Mouse (Mus musculus) heart, embryonic 11.5 days (tissue): ENCODE data around the gene Ftsj3. TPM values are rescaled to one million over a fixed set of nuclear protein-coding genes. Genes with fewer than 3 reads are reported as not detected.
A peak's percentile ranks its signal among the peaks of the same experiment; 100 is the strongest.

ENCODE experiments used
- ATAC-seq: fragments of 200-750 bp; cut with Nextera tagmentation; replicated peaks from 2 replicates; pipeline ENCODE4 v1.8.0; 2017; ENCODE audit warnings: moderate library complexity; ENCODE audit not compliant: insufficient number of reproducible peaks, low FRiP score, low TSS enrichment
- H3K27ac ChIP-seq: fragments of 300-500 bp; sonication (generic); 2 replicates; pipeline ENCODE4 v1.5.1; 2014; ENCODE audit warnings: mild to moderate bottlenecking, low read depth, low read length
- H3K27me3 ChIP-seq: fragments of 300-500 bp; sonication (generic); 2 replicates; pipeline ENCODE4 v1.6.1; 2014; ENCODE audit warnings: mild to moderate bottlenecking, low read length, mixed read lengths; ENCODE audit not compliant: control insufficient read depth, insufficient read depth
- H3K36me3 ChIP-seq: fragments of 300-500 bp; sonication (generic); 2 replicates; pipeline ENCODE4 v1.6.1; 2014; ENCODE audit warnings: mild to moderate bottlenecking, low read length, moderate library complexity, mixed read lengths; ENCODE audit not compliant: control insufficient read depth, insufficient read depth
- H3K4me1 ChIP-seq: fragments of 300-500 bp; sonication (generic); 2 replicates; pipeline ENCODE4 v1.6.1; 2014; ENCODE audit warnings: low read length; ENCODE audit not compliant: control insufficient read depth, insufficient read depth
- H3K4me2 ChIP-seq: fragments of 300-500 bp; sonication (generic); 2 replicates; pipeline ENCODE4 v1.6.1; 2014; ENCODE audit warnings: mild to moderate bottlenecking, moderate library complexity
- H3K4me3 ChIP-seq: fragments of 300-500 bp; sonication (generic); 2 replicates; pipeline ENCODE4 v1.5.1; 2014; ENCODE audit warnings: low read depth, low read length
- H3K9ac ChIP-seq: fragments of 300-500 bp; sonication (generic); 2 replicates; pipeline ENCODE4 v1.6.1; 2014; ENCODE audit warnings: mild to moderate bottlenecking, low read depth, low read length, moderate library complexity
- H3K9me3 ChIP-seq: fragments of 300-500 bp; sonication (generic); replicated peaks from 2 replicates; pipeline ENCODE4 v1.6.1; 2016; ENCODE audit warnings: low read length; ENCODE audit not compliant: control insufficient read depth
- WGBS: fragments of 180-500 bp; shearing (Covaris S2); extraction: QIAGEN DNeasy Blood & Tissue Kit; methylation state at CpG from one replicate; pipeline ENCODE4 v1.1.7; 2014; ENCODE audit not compliant: insufficient replicate concordance; 5-methylcytosine and 5-hydroxymethylcytosine counted together
- polyA plus RNA-seq: library from polyadenylated mRNA; unstranded; fragments of >200 nt; fragmentation: Nextera tagmentation; extraction: Ambion mirVana; gene quantifications from 2 replicates; pipeline ENCODE4 v1.2.1, GENCODE M21; 2014

Ftsj3 gene
- polyA plus RNA-seq, 1 experiment from 2014 or later = 45.2 TPM

- no peaks in the 10 kb centered on the region for H3K36me3 ChIP-seq
- H3K4me3 ChIP-seq = no peak overlapping the region
- no peaks in the 10 kb centered on the region for H3K27me3 ChIP-seq
- 75% methylated on average over 7 of the region's 7 CpGs for WGBS
- H3K9me3 ChIP-seq = no peaks in the 10 kb centered on the region
- H3K4me1 ChIP-seq = peaks cover 3% of the 10 kb centered on the region; the same call in 1 of the 2 replicates
- no peak overlapping the region for H3K27ac ChIP-seq
- ATAC-seq = no peak
- H3K4me2 ChIP-seq = no peak overlapping the region
- no peak overlapping the region for H3K9ac ChIP-seq
These were observed 30.3 kb upstream of the Ftsj3 start for GRCm38 (mm10) chr11:106286206-106286605.

- Histone ChIP-seq H3K4me1 (no peaks in the 10 kb centered on the region), H3K27ac (no peak overlapping the region), H3K36me3 (no peaks in the 10 kb centered on the region), H3K9me3 (no peaks in the 10 kb centered on the region), H3K4me2 (no peak overlapping the region), H3K27me3 (no peaks in the 10 kb centered on the region), H3K4me3 (no peak overlapping the region), H3K9ac (no peak overlapping the region)
- no peak for ATAC-seq
- WGBS = 65% methylated on average over 8 of the region's 8 CpGs
These were observed 28.2 kb upstream of the Ftsj3 start for GRCm38 (mm10) chr11:106284126-106284525.

- Histone ChIP-seq H3K9ac (no peak overlapping the region), H3K27me3 (no peaks in the 10 kb centered on the region), H3K4me3 (no peak overlapping the region), H3K27ac (no peak overlapping the region), H3K4me1 (no peaks in the 10 kb centered on the region), H3K36me3 (no peaks in the 10 kb centered on the region), H3K9me3 (no peaks in the 10 kb centered on the region), H3K4me2 (no peak overlapping the region)
- 74% methylated on average over 4 of the region's 4 CpGs for WGBS
- no peak for ATAC-seq
These were observed 27.5 kb upstream of the Ftsj3 start for GRCm38 (mm10) chr11:106283371-106283770.

- Histone ChIP-seq H3K27me3 (no peaks in the 10 kb centered on the region), H3K27ac (no peak overlapping the region), H3K9ac (no peak overlapping the region), H3K4me3 (no peak overlapping the region), H3K36me3 (no peaks in the 10 kb centered on the region), H3K9me3 (no peaks in the 10 kb centered on the region), H3K4me1 (no peaks in the 10 kb centered on the region), H3K4me2 (no peak overlapping the region)
- ATAC-seq = no peak
- WGBS = 81% methylated on average over 6 of the region's 6 CpGs
These were observed 26.6 kb upstream of the Ftsj3 start for GRCm38 (mm10) chr11:106282452-106282851.

- Histone ChIP-seq H3K9me3 (no peaks in the 10 kb centered on the region), H3K27me3 (no peaks in the 10 kb centered on the region), H3K36me3 (no peaks in the 10 kb centered on the region), H3K27ac (no peak within 1 kb of the TSS), H3K4me2 (peak within 1 kb of the TSS; percentile 17), H3K4me1 (peaks cover 10% of the 10 kb centered on the region), H3K4me3 (no peak within 1 kb of the TSS), H3K9ac (no peak within 1 kb of the TSS)
- 0 out of 2 replicates have a peak, but pooled peaks have one; percentile 31 for ATAC-seq
- WGBS = 6% methylated on average over 25 of the region's 25 CpGs
These were observed 20.6 kb upstream of the Ftsj3 start, which contains the start of gene Tcam1 for GRCm38 (mm10) chr11:106276454-106276853. TSS of gene Tcam1 (plus strand) at chr11:106276672.

GRCm38 (mm10) chr11:106274971-106275411 lies 19.1 kb upstream of the Ftsj3 start:
- WGBS = 80% methylated on average over 7 of the region's 7 CpGs
- no peaks in the 10 kb centered on the region; the same call in 1 of the 2 replicates for H3K36me3 ChIP-seq
- H3K9ac ChIP-seq = no peak overlapping the region
- H3K27me3 ChIP-seq = no peaks in the 10 kb centered on the region
- no peak overlapping the region for H3K4me2 ChIP-seq
- H3K4me1 ChIP-seq = peaks cover 16% of the 10 kb centered on the region
- no peak overlapping the region for H3K4me3 ChIP-seq
- ATAC-seq = no peak
- no peaks in the 10 kb centered on the region for H3K9me3 ChIP-seq
- H3K27ac ChIP-seq = no peak overlapping the region

- Histone ChIP-seq H3K4me3 (no peak overlapping the region), H3K4me2 (no peak overlapping the region), H3K9me3 (no peaks in the 10 kb centered on the region), H3K27me3 (no peaks in the 10 kb centered on the region), H3K27ac (no peak overlapping the region), H3K36me3 (no peaks in the 10 kb centered on the region; the same call in 1 of the 2 replicates), H3K9ac (no peak overlapping the region), H3K4me1 (peaks cover 16% of the 10 kb centered on the region)
- WGBS = 79% methylated on average over 1 of the region's 1 CpGs
- no peak for ATAC-seq
These were observed 18.5 kb upstream of the Ftsj3 start for GRCm38 (mm10) chr11:106274374-106274773.

- Histone ChIP-seq H3K4me1 (peaks cover 22% of the 10 kb centered on the region), H3K4me3 (no peak overlapping the region; the same call in 1 of the 2 replicates)
- 90% methylated on average over 6 of the region's 6 CpGs for WGBS
These were observed 17.9 kb upstream of the Ftsj3 start for GRCm38 (mm10) chr11:106273811-106274210.

GRCm38 (mm10) chr11:106273311-106273684 lies 17.4 kb upstream of the Ftsj3 start:
- Histone ChIP-seq H3K27ac (peak overlapping the region; percentile 79), H3K36me3 (no peaks in the 10 kb centered on the region; the same call in 1 of the 2 replicates), H3K4me3 (peak overlapping the region; percentile 79), H3K4me2 (peak overlapping the region; percentile 77), H3K4me1 (peaks cover 27% of the 10 kb centered on the region), H3K9me3 (no peaks in the 10 kb centered on the region), H3K9ac (peak overlapping the region; percentile 72), H3K27me3 (no peaks in the 10 kb centered on the region)
- 11% methylated on average over 16 of the region's 16 CpGs for WGBS
- peak; percentile 12; the same call in 1 of the 2 replicates for ATAC-seq

More at GRCm38 (mm10) chr11:106273811-106274210, 17.9 kb upstream of the Ftsj3 start:
- H3K9ac ChIP-seq = no peak overlapping the region
- no peaks in the 10 kb centered on the region for H3K27me3 ChIP-seq
- H3K36me3 ChIP-seq = no peaks in the 10 kb centered on the region; the same call in 1 of the 2 replicates
- ATAC-seq = no peak
- H3K4me2 ChIP-seq = peak overlapping the region; percentile 77
- no peaks in the 10 kb centered on the region for H3K9me3 ChIP-seq
- no peak overlapping the region for H3K27ac ChIP-seq
